Mouse (Mus musculus) left cerebral cortex, adult 18-20 months (tissue): ENCODE measurements around the gene Cntnap1. TPM values are rescaled to one million over a fixed set of nuclear protein-coding genes. Genes with fewer than 3 reads are reported as not detected.

Experiments
- DNase-seq, 2 experiments: peaks; one replicate each; pipeline ENCODE4 v3.0.0; 2021 to 2022; ENCODE audit warnings: low spot score in 2 of 2, mixed read lengths in 1 of 2
- total RNA-seq, 2 experiments: library from RNA; stranded (reverse); gene quantifications; 2 replicates each; pipeline ENCODE4 v1.2.3; 2021

The Cntnap1 gene
- total RNA-seq, 2 experiments from 2014 or later = 158 to 160 TPM

DNA sequence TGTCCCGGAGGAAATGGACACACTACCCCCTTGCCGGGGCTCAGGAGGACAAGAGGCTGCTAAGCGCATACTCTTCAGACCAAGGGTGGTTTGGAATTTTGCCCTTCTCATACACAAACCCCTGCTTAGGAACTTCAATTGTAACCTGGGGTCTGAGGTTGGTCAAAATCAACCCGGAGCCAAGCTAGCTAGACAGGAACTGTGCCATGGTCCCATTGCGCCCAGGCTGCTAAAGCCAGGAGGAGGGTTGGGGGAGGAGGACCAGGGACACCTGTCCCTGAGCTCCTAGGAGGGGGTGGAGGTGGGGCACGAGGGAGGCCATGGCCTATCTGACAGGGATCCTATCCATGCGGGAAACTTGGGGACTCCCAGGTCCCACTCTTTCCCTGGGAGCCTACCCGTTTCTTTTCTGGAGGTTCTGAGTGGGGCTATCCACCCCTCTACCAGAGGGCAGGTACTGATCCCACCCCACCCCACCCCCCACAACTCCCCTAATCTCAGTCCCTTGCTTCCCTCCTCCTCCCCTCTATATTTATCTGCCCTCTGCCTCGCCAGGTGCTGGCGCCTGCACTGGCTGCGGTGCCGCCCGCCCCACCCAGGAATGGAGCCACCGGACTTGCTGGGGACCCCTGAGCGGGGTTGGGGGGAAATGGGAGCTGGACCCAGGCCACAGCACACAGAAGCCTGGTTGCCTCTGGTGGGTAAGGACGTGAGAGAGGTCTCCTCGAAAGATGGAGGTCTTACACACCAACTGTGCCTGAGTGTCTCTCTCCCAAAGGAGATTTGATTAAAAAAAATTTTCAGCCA is 819 bp upstream of the Cntnap1 start:
- DNase-seq = no peak

DNA sequence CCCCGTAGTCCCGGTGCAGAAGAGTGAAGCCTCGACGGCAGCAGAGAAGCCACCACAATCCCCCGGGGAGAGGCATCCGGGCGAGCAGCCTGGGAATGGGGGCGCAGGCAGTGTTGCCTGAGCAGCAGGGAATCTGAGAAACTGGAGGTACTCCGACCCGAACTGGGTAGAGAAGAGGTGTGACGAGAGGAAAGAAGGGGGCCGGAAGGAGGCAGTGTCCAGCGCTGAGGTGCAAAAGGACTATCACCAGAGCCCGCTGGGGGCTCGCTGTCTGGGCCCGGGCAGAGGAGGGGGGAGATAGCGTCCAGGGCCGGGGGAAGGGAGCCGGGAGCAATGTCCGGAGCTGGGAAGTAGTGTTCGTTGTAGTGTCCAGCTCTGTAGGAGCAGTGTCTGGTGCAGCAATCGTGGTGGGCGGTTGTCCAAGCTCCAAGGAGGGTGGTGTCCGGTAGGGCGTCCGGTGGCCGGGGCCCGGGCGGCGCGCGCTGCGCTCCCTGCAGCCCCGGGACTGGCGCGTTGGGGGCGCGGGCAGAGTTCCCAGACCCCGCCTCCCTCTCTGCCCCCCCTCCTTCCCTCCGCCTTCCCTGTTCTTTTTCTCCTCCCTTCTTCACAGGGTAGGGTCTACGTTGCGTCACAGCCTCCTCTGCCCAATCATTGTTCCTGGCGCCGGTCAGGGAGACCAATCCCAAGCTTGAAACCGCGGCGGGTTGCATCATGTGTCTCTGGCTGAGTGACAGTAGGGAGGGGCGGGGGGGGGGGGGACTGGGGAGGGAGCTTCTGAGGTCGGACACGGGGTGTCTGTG is 688 bp downstream of the Cntnap1 start, which contains the start of gene Plekhh3:
Gene Plekhh3, minus strand, starts transcription at position 541 of the 800 bp plus-strand sequence.
- peak; percentile 90 to 95 for DNase-seq

- DNase-seq = peak; percentile 66 to 76
Observed at GRCm38 (mm10) chr11:101171721-101172433, 1.6 kb downstream of the Cntnap1 start.

DNA sequence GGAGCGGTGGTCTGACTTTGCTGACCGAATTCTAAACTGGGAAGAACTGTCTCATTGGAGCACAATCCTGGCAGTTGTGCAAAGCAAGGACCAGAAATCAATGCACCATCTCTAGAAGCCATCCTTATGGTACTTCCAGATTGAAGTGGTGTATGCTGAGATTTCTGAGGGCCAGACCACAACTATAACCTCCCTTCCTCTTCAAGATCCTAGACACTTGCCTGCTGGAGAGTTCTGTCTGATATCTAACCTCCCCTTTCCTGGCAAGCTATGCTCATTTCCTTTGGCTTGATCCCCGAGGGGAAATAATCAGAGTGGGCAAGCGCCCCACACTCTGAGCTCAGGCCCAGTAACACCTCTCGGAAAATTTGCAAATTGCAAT is 2.1 kb downstream of the Cntnap1 start:
- DNase-seq = no peak

DNA sequence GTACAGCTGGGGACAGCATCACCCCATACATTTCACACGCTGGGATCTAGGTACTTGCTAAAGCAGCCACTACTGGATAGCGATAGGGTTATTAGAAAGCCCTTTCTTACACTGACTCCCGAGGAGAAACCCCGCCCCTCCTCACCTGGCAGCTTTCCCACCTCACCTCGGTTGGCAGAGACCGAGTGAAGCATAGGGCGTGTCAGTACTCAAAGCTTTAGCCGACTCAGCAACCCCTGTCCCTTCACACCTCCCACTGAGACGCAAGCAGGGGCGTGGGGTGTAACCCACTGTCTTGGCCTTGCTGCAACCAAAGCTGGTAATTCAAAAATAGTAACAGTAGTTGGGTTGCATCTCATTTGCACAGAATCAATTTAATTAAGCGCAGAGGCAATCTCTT is 2.8 kb downstream of the Cntnap1 start:
- no peak for DNase-seq

DNA sequence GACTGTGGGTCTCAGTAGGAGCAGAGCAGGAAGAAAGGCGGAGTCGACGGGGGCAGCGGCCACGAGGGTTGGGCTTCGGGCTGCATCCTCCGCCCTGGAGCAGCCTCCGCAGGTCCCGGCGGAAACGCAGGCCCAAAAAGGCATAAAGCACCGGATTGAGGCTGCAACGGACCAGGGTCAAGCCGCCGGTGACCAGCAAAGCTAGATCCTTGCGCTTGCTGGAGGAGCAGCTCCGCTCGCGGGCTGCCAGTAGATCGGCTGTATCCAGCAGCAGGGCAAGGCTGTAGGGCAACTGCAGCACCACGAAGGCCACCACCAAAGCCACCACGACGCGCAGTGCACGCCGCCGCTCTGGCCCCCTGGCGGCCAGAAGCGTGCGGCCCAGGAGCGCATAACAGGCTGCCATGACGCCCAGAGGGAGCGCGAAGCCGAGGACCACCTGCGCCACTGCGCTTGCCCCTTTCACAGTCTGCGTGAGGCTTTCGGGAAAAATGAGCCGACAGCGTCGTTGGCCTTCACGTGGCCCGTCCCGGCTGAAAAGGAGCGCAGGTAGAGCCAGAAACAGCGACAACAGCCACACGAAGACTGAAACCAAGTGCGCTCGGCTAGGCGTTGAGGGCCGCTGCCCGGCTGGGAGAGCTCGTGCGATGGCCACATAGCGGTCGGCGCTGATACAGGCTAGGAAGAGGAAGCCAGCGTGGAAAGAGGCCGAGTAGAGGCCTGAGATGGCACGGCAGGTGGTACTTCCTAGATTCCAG is 3.5 kb downstream of the Cntnap1 start:
- peak; percentile 57 to 64 for DNase-seq

GRCm38 (mm10) chr11:101174389-101174745 is 4.0 kb downstream of the Cntnap1 start:
- no peak for DNase-seq

DNA sequence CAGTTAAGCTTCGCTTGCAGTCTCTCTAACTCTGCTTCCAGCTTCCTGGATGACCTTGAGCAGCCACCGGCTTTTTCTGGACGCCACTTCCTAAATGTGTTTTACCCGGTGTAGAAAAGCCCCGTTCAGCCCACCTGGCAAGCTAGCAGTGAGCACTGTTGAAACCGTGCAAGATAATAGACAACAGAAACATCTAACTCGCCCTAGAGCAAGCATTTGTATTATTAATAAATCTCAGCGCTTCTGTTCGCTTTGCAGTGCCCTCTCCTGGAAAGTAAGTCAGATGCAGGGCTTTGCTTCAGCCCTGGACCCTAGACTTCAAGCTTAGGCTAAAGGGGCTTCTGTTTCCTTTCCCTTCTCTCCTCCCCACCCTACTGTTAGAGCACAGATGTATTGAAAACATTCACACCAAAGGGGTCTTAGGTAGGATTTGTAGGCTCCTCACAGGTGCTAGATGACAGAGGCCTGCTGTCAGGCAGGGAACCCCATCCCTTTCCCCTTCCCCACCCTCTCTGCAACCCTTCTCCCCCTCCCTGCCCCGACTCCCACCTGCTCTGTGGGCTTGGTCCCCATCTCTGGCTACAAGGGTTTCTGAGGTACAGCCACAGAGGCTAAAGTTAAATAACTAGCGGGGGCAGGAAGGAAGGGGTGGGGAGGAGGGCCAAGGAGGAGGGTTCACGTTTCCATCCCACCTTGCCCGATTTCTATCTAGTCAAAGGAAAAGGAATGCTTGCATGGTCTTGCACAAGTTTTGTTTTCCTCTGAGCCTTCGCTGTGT is 4.7 kb downstream of the Cntnap1 start, which contains the start of gene Ccr10:
Gene Ccr10, minus strand, starts transcription at position 593 of the 778 bp plus-strand sequence.
- DNase-seq = no peak

DNA sequence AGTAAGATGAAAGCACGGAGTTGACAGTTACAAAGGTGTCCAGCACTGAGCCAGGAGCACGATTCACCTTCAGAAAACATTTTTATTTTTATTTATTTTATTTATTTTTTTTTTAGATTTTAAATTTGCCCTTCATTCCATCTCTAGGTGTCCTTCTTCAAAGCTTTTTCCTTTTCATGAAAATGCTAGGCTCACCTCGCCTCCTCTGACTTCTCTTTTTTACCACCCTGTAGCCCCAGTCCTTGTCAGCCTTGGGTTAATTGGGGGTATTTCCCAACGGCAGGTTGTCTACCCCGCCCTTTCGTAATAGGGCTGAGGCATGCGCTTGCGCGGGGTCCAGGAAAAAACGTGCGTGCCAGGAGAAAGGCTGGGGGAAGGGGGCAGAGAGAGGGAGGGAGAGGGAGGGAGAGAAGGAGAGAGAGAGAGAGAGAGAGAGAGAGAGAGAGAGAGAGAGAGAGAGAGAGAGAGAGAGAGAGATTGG is 5.4 kb downstream of the Cntnap1 start:
- peak; percentile 54 to 63 for DNase-seq

DNA sequence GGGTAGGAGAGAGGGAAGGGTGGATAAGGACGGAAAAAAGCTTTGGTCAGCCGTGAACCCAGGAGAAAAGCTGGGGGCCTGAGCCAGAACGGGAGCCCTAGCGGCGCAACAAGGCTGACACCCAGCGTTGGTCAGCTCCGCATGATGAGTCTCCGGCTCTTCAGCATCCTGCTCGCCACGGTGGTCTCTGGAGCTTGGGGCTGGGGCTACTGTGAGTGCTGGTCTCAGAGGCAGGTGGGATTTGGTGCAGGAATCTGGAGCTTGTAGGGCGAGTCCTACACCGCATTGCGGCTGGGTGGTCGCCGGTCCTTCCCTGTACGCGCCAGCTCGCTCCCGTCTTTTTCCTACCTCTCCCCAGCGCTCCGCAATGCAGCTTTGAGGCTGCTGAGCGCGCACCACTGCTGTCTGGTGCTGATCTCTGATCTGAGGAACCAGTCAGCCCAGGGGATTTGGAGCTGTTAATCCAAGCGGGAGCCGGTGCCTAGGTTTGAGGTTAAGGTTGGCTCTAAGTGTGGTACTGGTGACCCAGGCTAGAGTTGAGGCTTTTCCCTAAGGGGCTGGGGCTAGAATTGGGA is 5.9 kb downstream of the Cntnap1 start:
- peak in 1 of 2 experiments; percentile 66 for DNase-seq

DNA sequence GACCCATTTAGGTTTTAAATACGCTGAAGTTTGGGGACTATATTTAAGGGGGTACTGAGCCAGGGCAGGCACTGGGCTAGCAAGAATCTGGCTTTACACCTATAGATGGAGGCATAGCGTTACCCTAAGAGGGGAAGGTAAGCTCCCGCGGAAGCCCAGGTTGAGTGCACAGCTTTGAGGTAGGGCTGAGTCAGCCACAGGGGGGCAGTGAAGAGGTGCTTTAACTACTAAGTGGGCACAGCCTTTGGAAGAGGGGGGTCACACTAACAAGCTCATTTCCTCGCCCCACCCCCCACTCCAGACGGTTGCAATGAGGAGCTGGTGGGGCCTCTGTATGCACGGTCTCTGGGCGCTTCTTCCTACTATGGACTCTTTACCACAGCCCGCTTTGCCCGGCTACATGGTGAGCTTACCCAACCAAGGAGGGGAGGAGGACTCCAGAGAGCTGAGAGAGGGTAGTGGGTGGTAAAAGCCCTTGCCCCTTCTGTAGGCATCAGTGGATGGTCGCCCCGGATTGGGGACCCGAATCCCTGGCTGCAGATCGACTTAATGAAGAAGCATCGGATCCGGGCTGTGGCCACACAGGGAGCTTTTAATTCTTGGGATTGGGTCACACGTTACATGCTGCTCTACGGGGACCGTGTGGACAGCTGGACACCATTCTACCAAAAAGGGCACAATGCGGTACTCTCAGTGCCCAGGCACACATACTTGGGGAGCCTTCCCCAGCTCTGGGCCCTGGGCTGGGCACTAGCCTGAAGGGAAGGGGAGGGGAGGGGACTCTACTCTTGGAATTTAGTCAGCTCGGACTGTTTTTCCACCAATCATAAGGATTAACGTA is 6.8 kb downstream of the Cntnap1 start:
- DNase-seq = peak; percentile 74 to 83

DNA sequence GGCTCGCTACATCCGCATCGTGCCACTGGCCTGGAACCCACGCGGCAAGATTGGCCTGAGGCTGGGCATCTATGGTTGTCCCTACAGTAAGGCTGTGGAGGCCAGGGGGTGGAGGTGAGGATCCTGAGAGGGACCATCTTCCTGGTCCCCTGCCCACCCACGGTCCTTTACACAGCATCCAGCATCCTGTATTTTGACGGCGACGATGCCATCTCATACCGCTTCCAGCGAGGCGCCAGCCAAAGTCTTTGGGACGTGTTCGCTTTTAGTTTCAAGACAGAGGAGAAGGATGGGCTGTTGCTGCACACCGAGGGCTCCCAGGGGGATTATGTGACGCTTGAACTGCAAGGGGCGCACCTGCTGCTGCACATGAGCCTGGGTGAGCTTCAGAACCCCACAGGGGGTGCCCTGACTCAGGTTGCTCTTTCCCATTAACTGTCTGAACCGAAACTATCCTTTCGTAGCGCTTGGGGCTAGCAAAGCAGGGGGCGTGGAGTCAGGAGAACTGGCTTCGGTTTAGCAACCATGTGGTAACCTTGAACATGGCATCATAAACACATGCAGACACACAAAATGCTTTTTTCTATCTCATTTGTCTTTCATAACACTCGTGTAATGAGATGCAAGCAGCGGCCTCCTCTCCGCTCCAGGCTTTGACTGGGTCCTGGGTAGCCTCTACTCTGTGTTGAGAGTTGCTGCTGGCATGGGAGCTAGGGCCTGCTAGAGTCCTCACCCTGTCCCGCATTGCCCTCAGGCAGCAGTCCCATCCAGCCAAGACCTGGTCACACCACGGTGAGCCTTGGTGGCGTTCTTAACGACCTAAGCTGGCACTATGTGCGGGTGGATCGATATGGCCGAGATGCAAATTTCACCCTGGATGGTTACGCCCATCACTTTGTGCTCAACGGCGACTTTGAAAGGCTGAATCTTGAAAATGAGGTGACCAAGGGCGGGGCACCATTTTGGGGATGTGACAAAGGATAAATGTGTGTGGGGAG is 8.0 kb downstream of the Cntnap1 start:
- DNase-seq = no peak

GRCm38 (mm10) chr11:101179306-101179705 is 9.0 kb downstream of the Cntnap1 start:
- DNase-seq = no peak

- no peak for DNase-seq
Observed at GRCm38 (mm10) chr11:101180261-101180660, 9.9 kb downstream of the Cntnap1 start.

GRCm38 (mm10) chr11:101180846-101181740 is 10.8 kb downstream of the Cntnap1 start:
- DNase-seq = peak in 1 of 2 experiments; percentile 75

- DNase-seq = no peak
Observed at GRCm38 (mm10) chr11:101181961-101182360, 11.6 kb downstream of the Cntnap1 start.
